Mouse (Mus musculus): ENCODE data around the gene Dgke.
"Not testable (repeated sequence)": the region's sequence is repeated elsewhere in the genome, so short reads cannot be mapped to it uniquely, and the experiment has no call there.

Gene Dgke

DNA sequence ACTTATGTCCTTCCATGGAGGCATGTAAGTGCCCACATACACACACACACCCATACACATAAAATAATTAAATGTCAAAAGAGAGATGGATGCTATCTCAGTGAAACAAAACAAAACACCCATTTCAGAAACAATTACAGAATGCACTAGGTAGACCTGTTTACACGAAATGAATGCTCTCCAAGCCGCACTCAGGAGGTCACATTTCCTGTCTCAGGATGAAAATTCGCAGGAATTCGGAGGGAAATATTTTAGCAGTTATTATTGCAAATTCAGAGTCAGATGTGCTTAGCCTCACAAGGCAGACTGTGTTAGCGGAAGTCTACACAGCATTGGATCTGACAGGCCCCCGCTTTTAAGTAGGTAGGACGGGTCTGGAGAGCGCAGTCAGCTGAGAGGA, 6.9 kb upstream of the Dgke start, which contains the start of gene Gm525:
Gene Gm525, plus strand, starts transcription at position 301 of the 400 bp plus-strand sequence.
- no peak for DNase-seq

DNA sequence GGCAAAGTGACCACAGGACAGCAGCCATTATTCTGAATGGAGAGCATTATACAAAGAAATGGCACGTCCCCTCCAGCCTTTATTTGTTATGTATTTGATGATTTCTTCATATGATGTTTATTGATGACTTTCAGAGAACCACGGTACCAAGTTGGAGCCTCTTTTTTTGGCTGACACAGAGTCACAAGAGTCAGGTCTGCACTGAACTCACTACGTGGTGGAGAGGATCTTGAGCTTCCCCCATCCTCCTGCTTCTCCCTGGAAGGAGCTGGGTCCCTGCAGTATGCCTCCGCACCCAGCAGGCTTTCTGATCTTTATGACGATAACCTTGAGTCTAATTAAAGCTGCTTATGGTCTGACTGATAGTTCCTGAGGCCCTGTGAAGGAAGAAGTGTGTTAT, 4.9 kb upstream of the Dgke start:
- no peak for DNase-seq

DNA sequence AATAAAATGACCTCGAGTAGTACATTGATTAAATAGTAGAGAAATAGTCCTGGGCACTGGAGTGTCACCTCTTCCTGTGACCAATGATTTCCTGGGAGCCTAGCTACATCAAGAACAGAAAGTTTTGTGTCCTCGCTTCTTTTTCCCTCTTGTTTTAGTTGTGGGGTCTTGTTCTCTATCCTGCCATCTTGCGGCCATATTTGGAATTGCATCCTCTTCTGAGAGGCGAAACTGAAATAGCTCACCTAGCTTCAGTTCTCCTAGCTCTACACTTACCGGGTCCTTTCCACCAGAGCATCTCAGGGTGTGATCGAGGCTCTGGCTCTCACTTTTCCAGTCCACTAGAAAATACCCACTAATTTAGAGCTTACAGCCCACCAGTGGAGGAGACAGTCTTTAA, 2.7 kb upstream of the Dgke start:
- DNase-seq: peak; percentile 84 to 86

DNA sequence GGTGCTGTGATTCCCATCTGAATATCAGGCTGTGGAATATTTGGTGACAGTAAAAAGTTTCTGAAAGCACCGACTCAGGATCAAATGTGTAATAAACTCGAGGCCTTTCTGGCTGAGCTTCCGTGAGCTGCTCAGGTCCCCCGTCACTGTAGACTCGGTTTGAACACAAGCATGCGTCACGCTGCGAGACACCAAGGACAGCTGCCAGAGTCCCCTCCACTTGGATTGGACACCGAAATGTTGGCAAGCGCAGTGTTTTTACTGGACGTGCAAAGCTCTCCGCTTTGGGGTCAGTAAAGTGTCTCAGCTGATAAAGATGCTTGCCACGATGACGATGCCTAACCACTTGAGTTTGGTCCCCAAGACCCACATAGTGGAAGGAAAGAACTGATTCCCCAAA, 2.0 kb upstream of the Dgke start:
- DNase-seq: no peak

DNA sequence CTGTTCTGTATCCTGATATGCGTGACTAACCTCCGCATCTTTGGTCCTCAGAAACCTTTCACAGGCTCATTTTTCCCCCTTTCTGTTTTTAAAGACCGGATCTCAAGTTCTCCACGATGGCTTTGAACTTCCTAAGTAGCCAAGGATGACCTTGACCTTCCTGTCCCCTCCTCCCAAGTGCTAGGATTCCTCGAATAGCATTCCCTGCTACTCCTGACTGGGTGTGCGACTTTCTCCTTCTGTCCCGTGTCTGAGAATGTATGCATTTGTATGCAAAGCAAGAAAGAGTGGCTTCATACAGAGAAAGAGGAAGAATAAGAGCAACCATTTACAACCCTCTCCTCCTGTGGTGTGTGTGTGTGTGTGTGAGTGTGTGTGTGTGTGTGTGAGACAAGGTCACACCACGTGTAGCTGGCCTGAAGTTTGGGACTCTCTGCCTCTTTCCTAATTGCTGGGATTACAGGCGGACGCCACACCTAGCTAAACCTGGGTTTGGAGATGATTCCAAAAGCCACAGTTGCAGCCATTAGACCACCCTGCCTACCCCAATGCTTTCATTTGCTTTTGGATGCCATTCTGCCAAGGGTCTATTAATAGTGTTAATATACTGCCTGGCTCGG, 1.3 kb upstream of the Dgke start:
- no peak for DNase-seq

DNA sequence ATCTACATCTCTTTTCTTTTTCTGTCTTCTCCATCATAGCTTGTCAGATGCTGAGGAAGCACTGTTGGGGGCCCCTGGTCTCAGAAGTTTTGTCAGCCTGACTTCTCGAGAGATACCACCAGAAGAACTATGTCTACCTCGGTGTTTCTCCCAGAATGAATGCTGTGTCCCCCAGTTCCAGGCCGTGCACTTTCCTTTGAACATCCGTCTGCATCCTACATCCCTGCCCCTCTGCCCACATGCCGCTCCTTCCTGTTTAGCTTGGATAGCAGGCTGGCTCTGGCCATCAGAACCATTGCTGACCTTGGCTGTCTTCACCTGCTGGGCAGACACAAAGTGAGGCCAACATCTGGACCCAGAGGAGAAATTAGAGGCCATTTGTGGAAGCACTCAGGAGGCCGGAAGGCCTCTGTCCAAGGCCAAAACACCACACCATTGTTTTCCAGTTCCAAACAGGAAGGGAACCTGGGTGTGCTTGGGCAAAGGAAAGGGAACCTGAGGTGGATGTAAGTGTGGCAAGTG, 712 bp upstream of the Dgke start:
- DNase-seq: no peak

DNA sequence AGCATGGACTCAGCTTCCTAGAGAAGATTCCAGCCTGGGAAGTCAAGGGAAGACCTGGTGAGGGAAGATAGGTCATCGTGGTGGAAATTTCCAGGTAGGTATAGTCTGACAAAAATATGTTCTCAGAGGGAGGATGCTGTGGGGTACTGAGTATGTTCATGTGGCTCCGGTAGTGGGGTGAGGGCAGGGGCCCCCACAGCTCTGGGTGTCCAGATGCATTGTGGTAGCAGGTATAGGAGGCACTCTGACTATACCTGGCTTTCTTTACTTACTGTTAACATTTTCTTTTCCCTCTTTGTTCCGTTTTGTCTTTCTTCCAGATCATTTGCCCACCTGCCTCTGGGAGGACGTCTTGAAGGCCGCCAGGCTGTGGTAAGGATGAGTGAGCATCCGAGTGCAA, 524 bp downstream of the Dgke start:
- no peak for DNase-seq

DNA sequence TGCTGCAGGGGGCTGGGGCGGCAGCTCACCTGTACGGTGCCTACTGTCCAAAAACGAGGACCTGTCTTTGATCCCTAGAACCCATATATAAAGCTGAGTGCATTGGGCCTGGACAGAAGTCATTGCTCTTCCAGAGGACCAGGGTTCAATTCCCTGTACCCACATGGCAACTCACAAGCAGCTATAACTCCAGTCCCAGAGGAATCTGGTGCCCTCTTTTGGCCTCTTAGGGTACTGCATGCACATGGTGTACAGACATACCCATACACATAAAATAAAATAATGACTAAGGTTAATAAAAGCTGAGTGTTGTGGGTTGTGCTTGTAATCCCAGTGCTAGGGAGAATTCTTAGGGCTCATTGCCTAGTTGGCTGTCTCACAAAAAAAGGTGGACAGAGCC, 1.4 kb downstream of the Dgke start:
- peak; percentile 72 to 73 for DNase-seq

DNA sequence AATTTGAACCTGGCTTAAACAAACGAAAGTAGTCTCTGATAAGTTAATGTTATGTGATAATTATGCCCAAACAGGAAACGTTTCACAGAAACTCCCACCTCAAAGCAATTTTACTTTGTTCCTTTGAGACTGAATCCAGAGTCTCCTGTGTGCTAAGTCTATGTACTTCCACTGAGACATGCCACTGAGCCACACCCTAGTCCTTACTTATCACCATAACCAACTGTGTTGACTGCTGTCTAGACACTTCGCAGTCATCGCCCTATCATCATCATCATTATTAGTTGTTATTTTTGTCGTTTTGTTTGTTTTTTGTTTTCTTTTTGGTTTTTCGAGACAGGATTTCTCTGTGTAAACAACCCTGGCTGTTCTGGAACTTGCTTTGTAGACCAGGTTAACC, 2.3 kb downstream of the Dgke start:
- no peak for DNase-seq

DNA sequence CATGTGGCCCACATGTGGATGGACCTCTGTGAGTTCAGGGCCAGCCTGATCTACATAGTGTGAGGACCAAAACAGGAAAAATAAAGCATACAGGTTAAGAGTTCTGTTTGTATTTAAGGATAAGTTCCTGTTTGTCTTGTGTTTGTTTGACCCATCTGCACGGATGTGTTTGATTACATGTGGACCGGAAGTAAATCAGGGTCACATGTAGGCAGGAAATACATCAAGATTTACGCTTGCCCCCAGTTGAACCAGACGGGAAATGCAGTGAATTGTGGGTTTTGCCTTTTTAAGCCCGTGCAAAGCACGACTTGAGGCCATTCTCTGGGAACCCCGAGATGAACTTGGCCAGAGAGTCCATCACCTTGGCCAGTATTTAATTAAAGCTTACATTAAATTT, 5.3 kb downstream of the Dgke start:
- peak; percentile 27 to 37 for DNase-seq

DNA sequence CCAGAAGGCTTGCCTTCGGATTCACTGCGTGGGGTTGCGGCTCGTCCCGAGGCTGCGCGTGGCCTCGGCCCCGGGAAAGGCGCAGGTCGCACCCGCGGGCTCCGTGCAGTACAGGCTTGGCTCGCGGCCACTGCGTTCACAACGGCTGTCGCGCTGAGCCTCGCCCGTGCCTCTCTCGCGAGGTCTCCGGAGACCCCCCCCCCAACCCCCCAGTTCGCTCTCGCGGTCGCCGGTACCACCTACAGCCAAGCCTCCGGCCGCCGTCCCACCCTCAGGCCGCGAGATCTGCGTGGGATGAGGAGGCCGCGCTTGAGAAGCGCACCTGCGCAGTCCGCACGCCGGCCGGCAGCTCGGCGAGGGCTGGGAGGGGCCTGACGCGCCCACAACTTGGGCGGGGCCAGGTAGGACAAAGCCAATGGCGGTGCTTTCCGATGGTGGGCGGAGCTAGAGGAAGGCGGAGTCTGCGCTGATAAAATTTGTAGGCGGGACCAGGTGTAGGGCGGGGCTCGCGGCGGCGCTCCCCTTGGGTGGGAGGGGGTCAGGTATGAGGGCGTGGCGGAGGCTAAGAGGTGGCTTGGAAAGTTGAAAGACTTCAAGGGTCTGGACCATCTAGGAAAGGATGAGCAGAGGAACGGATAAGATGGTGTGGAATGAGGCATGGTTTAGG, 6.1 kb downstream of the Dgke start:
- peak; percentile 98 for DNase-seq

DNA sequence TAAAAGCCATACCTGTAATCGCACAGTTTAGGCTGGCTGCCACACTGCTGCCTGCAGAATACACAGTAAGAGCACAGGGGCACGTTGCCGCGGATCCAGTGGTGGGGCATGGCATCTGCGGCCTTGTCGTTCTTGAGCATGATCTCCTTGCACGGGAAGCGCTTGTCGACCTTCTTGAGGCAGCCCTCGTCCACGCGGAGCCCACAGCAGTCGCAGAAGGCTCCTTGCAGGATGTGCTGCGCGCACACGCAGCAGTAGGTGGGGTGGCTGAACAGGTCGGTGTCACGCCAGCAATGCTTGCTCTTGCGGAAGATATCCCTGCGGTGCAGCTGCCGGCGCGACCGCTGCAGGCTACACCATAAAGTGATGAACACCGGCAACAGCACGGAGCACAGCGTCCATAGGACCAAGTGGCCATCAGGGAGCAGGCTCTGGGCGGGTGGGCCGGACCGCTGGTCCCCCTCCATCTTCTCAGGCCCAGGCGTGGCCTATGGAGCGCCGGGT, 6.7 kb downstream of the Dgke start:
- DNase-seq: peak; percentile 53 to 61

DNA sequence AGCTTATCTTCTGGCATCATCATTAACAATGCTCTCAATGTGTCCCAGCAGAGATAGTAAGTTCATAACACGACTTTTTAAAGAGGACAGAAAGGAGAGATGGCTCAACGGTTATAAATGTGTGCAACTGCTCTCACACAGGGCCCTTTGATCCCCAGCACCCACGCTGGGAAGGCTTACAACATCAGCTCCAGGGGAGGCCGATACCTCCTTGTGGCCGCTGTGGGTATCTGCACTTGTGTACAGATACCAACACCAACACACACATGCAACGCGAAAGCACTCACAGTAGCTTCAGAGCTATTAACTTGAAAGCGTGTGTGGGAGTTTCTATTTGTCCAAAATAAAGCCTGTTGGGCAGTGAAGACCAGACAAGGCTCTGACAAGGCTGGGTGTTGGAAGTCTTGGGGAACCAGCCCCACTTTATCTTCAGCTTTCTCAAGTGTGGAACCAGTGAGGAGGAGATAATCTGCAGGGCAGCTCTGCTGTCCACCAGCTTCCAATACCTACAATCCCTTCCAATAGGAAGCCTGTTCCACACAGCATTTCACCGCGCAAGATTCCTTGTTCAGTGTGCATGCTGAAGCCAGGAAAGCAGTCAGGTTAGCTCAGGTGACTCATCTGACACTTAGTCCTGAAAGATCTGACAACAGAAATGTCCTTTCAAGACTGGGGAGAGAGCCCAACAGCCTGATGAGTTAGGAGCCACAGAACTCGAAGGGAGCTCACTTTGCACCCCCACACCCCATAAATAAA, 8.0 kb downstream of the Dgke start:
- peak; percentile 34 to 50 for DNase-seq

DNA sequence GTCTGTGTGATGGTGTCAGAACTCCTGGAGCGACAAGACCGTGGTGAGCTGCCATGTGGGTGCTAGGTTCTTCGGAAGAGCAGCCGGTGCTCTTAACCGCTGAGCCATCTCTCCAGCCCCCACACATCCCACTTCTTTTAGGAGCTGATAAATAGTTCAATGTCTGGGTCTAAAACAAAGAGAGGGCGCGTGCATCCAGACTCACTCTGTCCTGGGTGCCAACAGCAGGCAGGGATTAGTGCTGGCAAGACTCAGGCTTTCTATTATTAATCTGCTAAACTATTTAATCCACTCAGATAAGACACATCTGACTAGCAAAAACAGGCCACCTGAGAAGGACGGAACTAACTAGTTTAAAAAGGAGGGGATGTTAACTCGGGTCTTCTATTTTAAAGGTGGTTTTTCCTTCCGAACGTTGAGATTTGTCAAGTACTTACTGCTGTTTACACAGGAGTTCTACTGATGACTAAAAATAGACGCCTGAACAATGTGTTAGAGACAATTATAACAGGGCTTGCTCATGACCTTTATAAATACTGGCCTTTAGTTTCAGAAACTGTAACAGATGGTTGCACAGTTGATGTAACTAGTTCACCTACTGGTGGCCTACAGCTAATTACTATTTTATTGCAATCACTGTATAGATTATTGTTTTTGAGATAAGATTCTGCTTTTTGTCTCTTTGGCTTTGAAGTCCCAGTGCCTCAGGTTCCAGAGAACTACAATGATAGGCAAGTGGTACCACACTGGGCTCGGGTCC, 10.5 kb downstream of the Dgke start:
- no peak for DNase-seq

DNA sequence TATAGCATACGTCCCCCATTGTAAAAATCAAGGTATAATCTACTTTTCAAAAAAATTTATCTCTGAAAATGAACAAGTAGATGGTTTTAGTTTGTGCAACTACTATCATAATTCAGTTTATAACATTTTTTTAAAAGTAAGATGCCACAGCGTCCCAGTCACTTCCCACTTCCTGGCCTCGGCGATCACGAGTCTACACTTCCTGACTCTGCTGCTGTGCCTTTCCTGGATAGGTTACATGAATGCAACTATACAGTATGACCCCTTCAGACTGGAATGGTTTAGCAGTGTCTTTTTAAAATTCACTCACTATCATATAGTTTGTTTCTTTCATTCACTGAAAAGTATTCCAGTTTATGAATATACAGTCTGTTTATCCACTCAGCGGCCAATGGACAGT, 14.9 kb downstream of the Dgke start:
- DNase-seq: no peak

DNA sequence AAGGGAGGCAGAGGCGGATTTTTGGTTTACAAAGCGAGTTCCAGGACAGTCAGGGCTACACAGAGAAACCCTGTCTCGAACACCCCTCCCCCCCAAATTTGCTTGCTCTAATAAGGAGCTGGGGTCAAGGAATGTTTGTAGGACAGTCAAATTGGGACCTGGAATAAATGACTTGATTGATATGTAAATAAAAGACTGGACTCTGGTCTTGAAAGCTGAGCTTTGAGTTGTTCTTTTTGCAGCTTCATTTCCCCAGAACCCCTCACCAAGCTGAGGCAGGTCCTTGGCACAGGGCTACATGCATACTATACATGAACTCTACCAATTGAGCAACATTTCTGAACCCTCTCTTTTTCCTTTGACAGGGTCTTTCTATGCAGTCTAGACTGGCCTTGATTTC, 20.6 kb downstream of the Dgke start:
- DNase-seq: no peak

DNA sequence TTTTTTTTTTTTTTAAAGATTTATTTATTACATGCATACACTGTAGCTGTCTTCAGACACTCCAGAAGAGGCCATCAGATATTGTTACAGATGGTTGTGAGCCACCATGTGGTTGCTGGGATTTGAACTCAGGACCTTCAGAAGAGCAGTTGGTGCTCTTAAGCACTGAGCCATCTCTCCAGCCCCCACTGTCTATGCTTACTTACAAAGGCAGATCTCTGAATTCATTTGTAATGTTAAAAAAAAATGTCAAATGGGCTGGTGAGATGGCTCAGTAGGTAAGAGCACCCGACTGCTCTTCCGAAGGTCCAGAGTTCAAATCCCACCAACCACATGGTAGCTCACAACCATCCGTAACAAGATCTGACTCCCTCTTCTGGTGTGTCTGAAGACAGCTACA, 21.1 kb downstream of the Dgke start:
- not testable (repeated sequence) for DNase-seq

DNA sequence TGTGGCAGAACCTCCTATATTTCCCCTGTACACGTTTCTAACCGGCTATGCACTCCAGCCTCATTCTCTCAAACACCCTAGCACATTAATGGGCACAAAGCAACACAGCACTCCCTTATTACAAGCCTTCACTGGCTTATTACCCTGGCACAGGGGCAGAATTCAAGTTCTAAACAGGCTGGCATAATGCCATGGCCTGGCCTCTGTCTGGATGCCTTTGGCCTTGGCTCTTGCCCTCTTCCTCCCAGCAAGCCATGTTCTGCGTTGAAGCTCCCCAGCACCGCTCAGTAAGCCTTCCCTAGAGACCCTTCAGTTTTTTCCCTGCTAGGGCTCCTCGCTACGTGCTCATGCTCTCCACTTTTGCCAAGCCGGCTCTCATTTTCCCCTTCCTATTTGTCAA, 23.6 kb downstream of the Dgke start:
- DNase-seq: no peak

DNA sequence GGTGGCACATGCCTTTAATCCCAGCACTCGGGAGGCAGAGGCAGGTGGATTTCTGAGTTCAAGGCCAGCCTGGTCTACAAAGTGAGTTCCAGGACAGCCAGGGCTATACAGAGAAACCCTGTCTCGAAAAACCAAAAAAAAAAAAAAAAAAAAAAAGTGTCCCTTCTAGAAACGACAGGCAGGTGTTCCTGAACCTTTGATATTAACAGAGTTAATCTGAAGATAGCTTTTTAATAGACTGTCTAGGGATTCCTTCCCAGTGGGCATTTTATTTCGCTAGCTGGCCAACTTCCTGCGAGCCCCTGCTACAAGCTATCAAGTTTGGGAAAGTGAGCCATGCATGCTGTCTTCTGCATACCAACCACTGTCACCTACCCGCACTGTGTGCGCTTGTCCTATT, 25.6 kb downstream of the Dgke start:
- not testable (repeated sequence) for DNase-seq

DNA sequence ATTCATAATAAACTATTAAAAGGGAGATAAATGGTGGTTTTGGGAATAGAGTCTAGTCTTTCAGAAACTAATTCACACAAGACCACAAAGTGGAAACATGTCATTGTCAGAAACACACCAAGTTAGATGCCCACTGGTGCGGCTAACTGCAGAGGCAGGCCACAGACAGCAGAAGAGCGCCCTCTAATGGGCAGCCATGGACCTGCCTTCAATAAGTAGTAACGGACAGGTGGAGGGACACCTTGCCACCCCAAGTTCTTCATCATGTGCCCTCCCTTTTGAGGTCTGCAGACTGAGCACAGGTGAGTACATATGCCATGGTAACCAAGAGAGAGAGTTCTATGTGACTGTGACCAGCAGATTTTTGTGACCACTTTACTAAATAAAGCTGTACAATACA, 27.3 kb downstream of the Dgke start:
- DNase-seq: peak; percentile 88 to 90

DNA sequence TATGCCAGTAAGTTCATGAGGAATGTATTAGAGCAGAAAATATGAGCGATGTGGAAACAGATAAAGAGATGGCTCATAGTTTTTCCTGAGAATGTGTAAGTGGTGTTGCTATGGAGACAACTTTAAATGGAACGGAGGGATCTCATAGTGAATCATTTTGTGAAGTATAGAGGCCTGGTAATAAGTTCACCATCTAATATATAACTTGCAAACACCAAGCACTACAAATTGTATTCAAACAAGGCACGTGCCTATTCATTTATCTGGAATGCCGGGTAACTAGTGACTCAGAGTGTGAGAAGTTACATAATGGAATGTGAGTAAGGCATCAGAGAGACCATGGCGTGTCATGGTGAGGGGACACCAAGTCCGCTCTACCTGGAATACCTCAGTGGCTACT, 28.2 kb downstream of the Dgke start:
- DNase-seq: no peak

DNA sequence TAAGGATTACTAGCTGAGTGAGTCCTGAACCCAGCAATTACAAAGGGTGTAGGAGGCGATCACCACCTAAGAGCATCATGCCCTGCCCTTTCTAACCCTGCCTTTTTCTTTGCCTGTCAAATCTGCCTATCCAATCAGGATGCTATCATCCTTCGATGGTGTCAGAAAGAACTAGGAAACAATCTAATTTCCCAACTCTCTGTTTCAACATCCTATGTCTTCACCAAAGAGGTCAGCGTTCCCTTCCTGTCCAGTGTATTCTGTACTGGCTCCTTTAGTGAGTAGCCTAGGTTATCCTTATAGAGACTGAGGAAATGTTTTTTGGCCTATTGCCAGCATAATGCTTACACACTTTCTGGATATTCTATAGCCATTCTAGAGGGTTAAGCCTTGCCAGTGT, 31.1 kb downstream of the Dgke start:
- DNase-seq: no peak

DNA sequence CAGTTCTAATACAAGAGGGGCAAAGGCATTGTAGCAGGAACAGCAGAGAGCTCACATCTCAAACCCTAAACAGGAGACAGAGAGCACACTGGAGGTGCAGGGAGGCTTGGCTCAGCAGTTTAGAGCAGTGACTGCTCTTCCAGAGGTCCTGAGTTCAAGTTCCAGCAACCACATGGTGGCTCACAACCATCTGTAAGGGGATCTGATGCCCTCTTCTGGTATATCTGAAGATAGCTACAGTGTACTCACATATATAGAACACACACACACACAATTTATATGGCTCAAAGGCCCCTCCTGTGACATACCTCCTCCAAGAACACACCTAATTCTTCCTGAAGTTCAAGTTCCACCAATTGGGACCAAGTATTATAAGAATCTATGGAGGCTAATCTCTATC, 32.1 kb downstream of the Dgke start:
- DNase-seq: no peak

Data from B cell, adult 2 months (primary cell).